Mouse (Mus musculus) adrenal gland, adult 2 months (tissue): ENCODE results near the gene Zfand3. TPM values are rescaled to one million over a fixed set of nuclear protein-coding genes. Genes with fewer than 3 reads are reported as not detected.

ENCODE experiments used
- DNase-seq: peaks from one replicate; pipeline ENCODE4 v3.0.0; 2021
- polyA plus RNA-seq: library from polyadenylated mRNA; depleted of rRNA; stranded (reverse); fragments of >200 nt; gene quantifications from 2 replicates; pipeline ENCODE4 v1.2.3, GENCODE M21; 2012
- total RNA-seq, 2 experiments: library from RNA; stranded (reverse); gene quantifications; 2 replicates each; pipeline ENCODE4 v1.2.3; 2021

Zfand3 gene
- total and polyA plus RNA-seq, 3 experiments, result 67.0 to 210 (median 164) TPM

GRCm38 (mm10) chr17:30105369-30105768 is 100.8 kb downstream of the Zfand3 start:
- no peak for DNase-seq

- DNase-seq, result no peak
These were observed 106.1 kb downstream of the Zfand3 start for GRCm38 (mm10) chr17:30110678-30111077.

GRCm38 (mm10) chr17:30111556-30111955 is 107.0 kb downstream of the Zfand3 start:
- no peak for DNase-seq

- DNase-seq, result no peak
These were observed 107.5 kb downstream of the Zfand3 start for GRCm38 (mm10) chr17:30112080-30112479.

GRCm38 (mm10) chr17:30112555-30113305 is 108.2 kb downstream of the Zfand3 start:
- DNase-seq, result no peak

GRCm38 (mm10) chr17:30114761-30115160 is 110.2 kb downstream of the Zfand3 start:
- peak; percentile 51 for DNase-seq

- no peak for DNase-seq
These were observed 111.7 kb downstream of the Zfand3 start for GRCm38 (mm10) chr17:30116226-30116625.

- no peak for DNase-seq
These were observed 113.5 kb downstream of the Zfand3 start for GRCm38 (mm10) chr17:30118036-30118435.

- no peak for DNase-seq
These were observed 117.7 kb downstream of the Zfand3 start for GRCm38 (mm10) chr17:30122278-30122677.

GRCm38 (mm10) chr17:30128456-30128855 is 123.9 kb downstream of the Zfand3 start:
- no peak for DNase-seq

GRCm38 (mm10) chr17:30129220-30129619 is 124.7 kb downstream of the Zfand3 start:
- no peak for DNase-seq

- no peak for DNase-seq
These were observed 125.8 kb downstream of the Zfand3 start for GRCm38 (mm10) chr17:30130326-30130725.

- no peak for DNase-seq
These were observed 129.1 kb downstream of the Zfand3 start for GRCm38 (mm10) chr17:30133641-30134040.

- DNase-seq, result no peak
These were observed 130.6 kb downstream of the Zfand3 start for GRCm38 (mm10) chr17:30134955-30135735.

- no peak for DNase-seq
These were observed 131.4 kb downstream of the Zfand3 start for GRCm38 (mm10) chr17:30135890-30136289.

- no peak for DNase-seq
These were observed 132.2 kb downstream of the Zfand3 start for GRCm38 (mm10) chr17:30136684-30137083.

GRCm38 (mm10) chr17:30137115-30137514 is 132.6 kb downstream of the Zfand3 start:
- no peak for DNase-seq

- no peak for DNase-seq
These were observed 139.6 kb downstream of the Zfand3 start for GRCm38 (mm10) chr17:30144114-30144513.

- DNase-seq, result no peak
These were observed 141.1 kb downstream of the Zfand3 start for GRCm38 (mm10) chr17:30145596-30146149.

- DNase-seq, result no peak
These were observed 142.0 kb downstream of the Zfand3 start for GRCm38 (mm10) chr17:30146555-30146954.

- no peak for DNase-seq
These were observed 143.4 kb downstream of the Zfand3 start for GRCm38 (mm10) chr17:30147897-30148296.

- peak; percentile 44 for DNase-seq
These were observed 143.8 kb downstream of the Zfand3 start for GRCm38 (mm10) chr17:30148320-30148719.

GRCm38 (mm10) chr17:30149911-30150310 is 145.4 kb downstream of the Zfand3 start:
- DNase-seq, result no peak
